Mouse (Mus musculus): ENCODE results near the gene Rabl2.
A peak's percentile ranks its signal among the peaks of the same experiment; 100 is the strongest.

Rabl2 gene

DNA sequence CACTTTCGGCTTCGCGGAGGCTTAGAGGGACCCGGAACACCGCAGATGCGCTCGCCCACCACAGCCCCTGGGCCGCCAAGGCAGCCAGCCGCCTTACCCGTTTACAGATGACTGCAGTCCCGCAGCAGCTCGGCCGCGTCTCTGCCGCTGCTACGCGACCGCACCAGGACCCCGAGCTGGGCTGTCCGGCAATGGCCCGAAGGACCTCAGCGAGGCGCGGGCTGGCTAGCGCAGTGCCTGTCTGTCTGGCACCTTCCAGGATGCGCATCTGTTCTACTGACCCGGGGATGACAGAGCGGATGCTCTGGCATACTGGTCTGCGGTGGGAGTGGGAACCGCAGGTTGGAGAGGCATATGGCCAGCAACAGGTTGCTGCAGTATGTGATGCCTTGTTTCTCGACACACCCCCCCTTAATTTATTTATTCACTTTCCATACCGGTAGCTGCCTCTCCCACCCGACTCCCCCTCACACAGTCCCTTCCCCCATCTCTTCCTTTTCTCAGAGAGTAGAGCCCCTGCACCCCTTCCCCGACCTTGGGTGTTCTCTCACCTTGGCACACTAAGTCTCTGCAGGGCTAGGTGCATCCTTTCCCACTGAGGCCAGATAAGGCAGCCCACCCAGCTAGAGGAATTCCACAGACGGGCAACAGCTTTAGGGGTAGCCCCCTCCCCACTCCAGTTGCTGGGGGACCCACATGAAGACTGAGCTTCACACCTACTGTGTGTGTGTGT, at the start of gene Rabl2:
Rabl2 (minus strand) TSS at position 201 of the 733 bp plus-strand sequence.
- DNase-seq (ENCODE audit: low spot score) = peak; percentile 92

DNA sequence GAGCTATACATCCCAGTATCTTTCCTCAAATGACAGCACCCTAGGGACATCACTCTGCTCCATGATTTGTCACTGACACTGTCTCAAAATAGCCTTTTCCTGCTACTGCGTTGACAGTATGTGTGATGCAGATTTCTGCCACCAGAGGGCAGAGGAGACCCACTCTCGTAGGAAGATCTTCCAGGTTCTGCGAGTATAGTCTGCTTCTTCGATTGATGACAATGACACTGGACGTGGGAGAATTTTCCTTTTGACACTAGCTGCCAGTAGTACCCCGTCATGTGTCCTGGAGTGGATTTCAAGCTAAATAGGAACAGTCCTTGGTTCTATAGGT, 31.9 kb upstream of the Rabl2 start:
- DNase-seq (ENCODE audit: low spot score) = peak; percentile 82

- DNase-seq (ENCODE audit: low spot score) = no peak
These were observed 31.4 kb upstream of the Rabl2 start for GRCm38 (mm10) chr15:89622959-89623625.

DNA sequence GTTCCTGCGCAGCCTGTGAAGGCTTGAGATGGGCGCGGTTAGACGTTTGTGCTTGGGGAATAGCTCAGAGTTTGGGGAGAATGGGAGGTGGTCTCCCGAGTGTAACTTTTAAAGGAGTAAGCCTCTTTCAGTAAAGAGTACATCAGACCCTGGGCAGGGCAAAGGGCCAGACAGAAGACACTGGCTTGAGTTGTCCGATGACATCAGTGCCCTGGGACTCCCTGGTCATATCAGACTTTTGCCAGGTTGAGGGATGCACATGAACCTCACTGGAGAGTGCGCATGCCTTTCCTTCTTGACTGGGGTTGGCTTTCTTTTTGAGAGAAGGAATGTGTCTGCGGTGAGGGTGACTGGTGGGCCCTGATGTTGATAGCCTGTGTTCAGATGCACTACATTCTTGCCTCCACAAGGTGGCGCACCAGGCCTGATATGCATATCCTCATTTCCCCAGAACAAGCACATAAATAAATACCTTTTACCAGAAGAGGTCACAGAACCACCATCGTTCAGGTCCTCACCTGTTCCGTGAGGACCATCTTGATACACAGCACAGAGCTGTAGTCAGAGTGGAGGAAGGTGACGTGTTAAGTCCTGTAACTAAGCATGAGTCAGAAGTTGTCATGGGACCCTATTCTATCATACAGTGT, 30.7 kb upstream of the Rabl2 start:
- peak; percentile 56 for DNase-seq (ENCODE audit: low spot score)

- no peak for DNase-seq (ENCODE audit: low spot score)
These were observed 16.2 kb upstream of the Rabl2 start for GRCm38 (mm10) chr15:89607888-89608287.

DNA sequence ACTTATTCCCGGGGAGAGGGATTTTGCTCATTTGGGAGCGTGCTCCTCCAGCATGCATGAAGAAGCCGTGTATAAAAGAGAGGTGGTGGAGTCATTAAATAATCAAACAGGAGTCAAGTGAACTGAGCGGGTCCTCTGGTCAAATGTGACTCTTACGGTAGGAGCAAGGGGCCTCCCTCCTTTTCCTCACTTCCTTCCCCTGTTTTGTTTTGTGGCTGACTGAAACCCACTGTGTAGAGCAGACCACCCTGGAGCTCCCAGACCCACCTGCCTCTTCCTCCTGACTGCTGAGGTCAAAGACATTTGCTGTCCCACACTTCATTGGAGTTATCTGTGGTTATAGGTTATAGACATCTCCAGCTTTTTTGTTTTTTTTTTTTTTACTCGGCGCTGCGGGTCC, 15.8 kb upstream of the Rabl2 start:
- no peak for DNase-seq (ENCODE audit: low spot score)

DNA sequence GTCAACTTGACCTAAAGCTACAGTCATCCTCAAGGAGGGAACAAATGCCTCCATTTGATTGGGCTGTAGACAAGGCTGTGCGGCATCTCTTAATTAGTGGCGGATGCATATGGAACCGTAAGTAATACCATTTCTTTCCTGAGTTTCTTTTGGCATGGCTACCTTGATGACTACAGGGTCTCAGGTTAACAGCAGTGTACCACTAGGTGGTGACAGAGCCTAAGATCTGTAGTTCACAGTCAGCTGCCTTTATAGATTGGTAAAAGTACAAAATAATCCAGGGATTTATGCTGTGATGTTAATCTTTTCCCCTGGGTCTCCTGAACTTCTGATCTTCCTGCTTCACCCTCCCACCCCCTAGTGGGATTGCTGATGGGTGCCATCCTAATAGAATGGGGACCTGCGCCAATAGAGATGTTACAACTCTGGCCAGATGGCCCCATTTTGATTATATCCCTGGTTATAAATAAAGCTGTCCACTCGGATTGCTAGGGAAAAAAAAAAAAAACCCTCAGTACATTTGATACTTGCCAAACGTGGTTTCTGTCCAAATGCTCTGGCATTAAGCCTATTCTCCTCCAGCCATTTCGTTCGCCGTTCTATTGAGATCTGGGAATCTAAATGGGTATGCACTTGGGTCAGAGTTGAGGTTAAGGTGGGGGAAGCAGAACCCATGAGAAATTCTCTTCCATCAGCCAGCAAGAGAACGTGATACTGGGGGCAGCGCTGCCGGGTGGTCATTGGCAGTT, 14.3 kb upstream of the Rabl2 start:
- no peak for DNase-seq (ENCODE audit: low spot score)

DNA sequence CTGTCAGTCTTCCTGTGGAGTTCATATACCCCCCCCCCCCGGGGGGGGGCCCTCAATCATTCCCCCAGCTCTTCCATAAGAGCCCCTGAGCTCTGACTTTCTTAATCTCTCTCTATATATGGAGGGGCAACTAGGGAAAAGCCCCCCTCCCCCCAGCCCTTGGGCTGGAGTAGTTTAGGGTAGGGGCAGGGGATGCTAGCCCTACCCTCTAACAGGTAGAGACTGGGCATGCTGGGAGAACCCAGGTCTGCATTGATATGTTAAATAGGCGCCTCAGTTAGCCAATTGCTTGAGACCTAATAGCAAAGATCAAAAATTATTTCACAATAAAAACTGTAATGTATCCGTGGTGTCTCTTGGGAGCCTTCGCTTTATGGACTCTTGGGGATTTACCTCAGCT, 825 bp upstream of the Rabl2 start:
- DNase-seq (ENCODE audit: low spot score) = peak; percentile 40

DNA sequence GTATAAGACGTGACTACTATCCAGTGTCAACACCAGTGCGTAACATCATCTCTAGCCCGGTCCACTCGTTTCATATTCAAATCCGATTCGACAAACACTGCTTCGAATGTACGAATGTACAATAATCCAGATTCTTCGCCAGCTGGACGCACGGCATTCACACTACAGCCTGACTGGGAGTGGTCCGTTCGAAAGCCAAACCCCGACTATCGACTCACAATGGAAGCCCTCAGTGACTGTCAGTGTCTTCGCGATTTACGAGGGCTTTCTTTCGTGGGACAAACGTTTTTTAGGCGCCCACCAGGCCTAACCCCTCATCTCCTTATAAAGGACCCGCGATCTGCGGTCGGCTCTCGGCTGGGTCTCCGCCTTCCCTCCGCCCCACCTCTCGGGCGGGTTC, 406 bp downstream of the Rabl2 start:
- no peak for DNase-seq (ENCODE audit: low spot score)

GRCm38 (mm10) chr15:89589146-89589545, 2.6 kb downstream of the Rabl2 start:
- DNase-seq (ENCODE audit: low spot score) = no peak

DNA sequence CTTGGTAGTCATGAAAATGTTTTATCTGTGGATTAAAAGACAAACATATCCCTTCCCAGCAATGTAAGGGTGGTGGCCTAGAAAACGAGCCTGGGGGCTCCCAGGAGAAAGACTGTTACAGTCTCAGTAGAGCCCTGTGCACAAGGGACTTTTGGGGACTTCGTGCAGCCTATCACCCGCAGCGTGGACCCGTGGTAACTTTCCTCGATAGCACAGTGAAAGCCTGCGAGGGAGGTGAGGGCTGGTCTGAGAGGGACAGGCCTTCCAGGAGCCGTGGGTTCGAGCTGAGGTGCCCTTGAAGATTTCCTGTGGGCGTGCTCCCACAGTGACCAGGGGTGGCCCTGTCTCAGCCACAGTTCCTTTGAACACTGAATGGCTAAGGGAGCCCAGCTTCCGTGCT, 6.1 kb downstream of the Rabl2 start:
- DNase-seq (ENCODE audit: low spot score) = peak; percentile 33

- no peak for DNase-seq (ENCODE audit: low spot score)
These were observed 6.6 kb downstream of the Rabl2 start for GRCm38 (mm10) chr15:89585101-89585500.

GRCm38 (mm10) chr15:89582494-89582893, 9.2 kb downstream of the Rabl2 start:
- DNase-seq (ENCODE audit: low spot score) = peak; percentile 7

GRCm38 (mm10) chr15:89572147-89572546, 19.6 kb downstream of the Rabl2 start:
- no peak for DNase-seq (ENCODE audit: low spot score)

- no peak for DNase-seq (ENCODE audit: low spot score)
These were observed 23.6 kb downstream of the Rabl2 start, which contains the start of gene Acr for GRCm38 (mm10) chr15:89568114-89568513. Acr (plus strand) TSS chr15:89568326.

DNA sequence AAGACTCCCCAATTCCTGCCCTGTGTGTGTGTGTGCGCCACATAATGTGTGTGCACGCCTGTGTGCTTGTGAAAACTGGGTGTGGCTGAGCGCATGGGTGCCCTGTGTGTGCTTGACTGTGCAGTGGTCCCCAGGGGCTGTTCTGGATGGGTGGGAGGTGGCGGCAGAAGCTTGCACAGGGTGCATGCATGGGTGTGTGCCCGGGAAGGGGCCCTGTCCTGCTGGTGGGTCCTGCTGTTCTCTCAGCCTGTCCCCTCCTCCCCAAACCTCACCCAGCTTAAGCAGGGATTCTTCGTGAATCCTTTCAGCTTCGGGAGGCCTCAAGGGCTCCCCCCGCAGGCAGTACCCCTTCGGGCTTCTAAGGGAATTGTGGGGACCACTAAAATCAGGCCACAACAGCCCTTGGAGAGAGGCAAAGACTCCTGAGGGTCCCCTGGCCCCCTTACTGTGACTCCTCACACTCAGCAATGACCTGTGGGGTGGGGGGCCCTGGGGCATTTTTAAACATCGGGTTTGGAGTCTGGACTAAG, 32.5 kb downstream of the Rabl2 start:
- no peak for DNase-seq (ENCODE audit: low spot score)

DNA sequence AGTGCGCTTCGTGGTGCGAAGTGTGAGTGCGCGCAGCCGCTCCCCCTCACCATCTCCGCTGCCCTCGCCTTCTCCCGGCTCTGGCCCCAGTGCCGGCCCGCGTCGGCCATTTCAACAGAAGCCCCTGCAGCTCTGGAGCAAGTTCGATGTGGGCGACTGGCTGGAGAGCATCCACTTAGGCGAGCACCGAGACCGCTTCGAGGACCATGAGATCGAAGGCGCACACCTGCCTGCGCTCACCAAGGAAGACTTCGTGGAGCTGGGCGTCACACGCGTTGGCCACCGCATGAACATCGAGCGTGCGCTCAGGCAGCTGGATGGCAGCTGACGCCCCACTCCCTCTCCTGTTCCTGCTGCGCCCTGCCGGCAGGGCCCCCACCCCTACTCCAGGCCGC, 33.7 kb downstream of the Rabl2 start:
- no peak for DNase-seq (ENCODE audit: low spot score)

- no peak for DNase-seq (ENCODE audit: low spot score)
These were observed 34.3 kb downstream of the Rabl2 start for GRCm38 (mm10) chr15:89557179-89557995.

DNA sequence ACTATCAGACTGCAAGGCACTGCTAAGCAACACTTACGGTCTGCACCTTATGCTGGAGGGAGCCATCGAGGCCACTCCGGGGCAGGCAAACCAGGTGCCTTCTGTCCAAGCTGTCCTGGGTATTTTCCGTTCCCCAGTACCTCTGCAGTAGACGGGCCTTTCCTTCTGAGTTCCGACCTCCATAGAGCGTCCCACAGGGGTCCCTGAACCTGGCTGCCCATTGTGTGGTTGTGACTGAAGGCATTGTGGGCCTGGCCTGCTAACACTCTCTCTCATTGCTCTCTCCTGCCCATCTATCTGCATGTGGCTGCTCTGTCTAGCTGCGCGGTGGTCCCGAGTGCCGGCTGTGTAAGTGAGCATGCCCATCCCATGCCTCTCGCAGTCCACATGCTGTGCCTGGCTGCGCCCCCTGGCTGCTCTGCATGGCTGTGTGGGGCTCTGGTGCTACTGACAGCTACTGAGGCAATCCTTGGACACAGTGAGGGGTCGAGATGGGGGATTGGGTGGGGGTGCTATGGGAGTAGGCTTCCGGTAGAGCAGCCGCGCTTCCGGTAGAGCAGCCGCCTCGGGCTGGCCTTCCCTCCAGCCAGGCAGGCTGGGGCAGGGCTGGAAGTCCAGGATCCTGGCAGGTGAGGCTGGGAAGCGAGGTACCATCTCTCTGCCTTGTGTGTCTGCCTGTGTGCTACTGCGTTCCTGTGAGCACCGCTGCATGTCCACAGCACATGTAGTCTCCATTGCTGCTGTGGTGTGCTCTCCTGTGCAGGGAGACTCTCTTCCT, 35.1 kb downstream of the Rabl2 start:
- DNase-seq (ENCODE audit: low spot score) = no peak

DNA sequence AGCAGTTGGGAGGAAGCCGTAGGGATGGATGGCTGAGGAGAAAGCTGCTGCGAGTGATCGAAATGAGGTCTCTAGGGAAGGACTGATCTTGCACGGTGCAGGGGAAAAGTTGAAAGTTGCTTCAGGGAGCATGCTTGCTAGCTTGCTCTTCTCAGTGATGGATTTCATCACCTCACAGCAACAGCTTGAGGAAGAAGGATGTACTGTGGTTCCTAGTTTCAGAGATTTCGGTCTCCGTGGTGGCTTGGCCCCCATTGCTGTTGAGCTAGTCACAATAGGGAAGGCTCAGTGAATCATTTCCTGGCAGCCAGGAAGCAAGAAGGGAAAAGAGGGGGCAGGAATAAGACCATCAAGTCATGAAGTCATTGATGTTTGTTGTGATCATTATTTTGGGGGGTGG, 36.1 kb downstream of the Rabl2 start:
- DNase-seq (ENCODE audit: low spot score) = no peak

- DNase-seq (ENCODE audit: low spot score) = no peak
These were observed 40.0 kb downstream of the Rabl2 start for GRCm38 (mm10) chr15:89551733-89552132.

All from testis, postnatal 10 days (tissue).